13 mouse cellular contexts compared by ENCODE assay signal in genomic region chr6:148358580-148359246, GRCm38 (mm10).
DNase-seq lines count a peak whose midpoint lies in the region; ATAC-seq and TF ChIP-seq lines count a peak whose summit lies in the region.
"Had no signal": no experiment of that assay in that cellular context is flagged by ENCODE, and none has a peak within 500 bp of the region (broad histone marks: within the 10 kb centered on the region; RNA-seq: fewer than 3 reads in every experiment).

No protein-coding gene starts in this region.

- H3K4me2 ChIP-seq in kidney, embryonic 16.5 days (replicated peaks; ENCODE audit: low read depth, low read length), result no peak overlapping the region
- no peak overlapping the region for H3K4me2 ChIP-seq in forebrain, postnatal 0 days (ENCODE audit: low read depth)
- H3K4me2 ChIP-seq: embryonic facial prominence, embryonic 12.5 days; stomach, embryonic 15.5 days had no signal

- no peak for ATAC-seq in kidney, embryonic 16.5 days (ENCODE audit: low FRiP score, low TSS enrichment)
- ATAC-seq in forebrain, postnatal 0 days, result peak; percentile 14; the same call in 1 of the 2 replicates
- ATAC-seq: intestine, embryonic 16.5 days had no signal

- peaks cover 19% of the 10 kb centered on the region for H3K36me3 ChIP-seq in kidney, embryonic 16.5 days (ENCODE audit: insufficient read depth, low read length)
- no peaks in the 10 kb centered on the region for H3K36me3 ChIP-seq in forebrain, postnatal 0 days (ENCODE audit: insufficient read depth)

- no peak overlapping the region for H3K9ac ChIP-seq in kidney, embryonic 16.5 days (replicated peaks; ENCODE audit: low read length)
- H3K9ac ChIP-seq in forebrain, postnatal 0 days, result no peak overlapping the region
- H3K9ac ChIP-seq: embryonic facial prominence, embryonic 12.5 days; stomach, embryonic 15.5 days had no signal

- TF ChIP-seq CTCF in forebrain, postnatal 0 days (IDR thresholded peaks at IDR 0.05; ENCODE audit: low read depth), result no peak

- H3K4me3 ChIP-seq in kidney, embryonic 16.5 days (ENCODE audit: low read length), result no peak overlapping the region
- H3K4me3 ChIP-seq in forebrain, postnatal 0 days (ENCODE audit: low read depth, low read length), result no peak overlapping the region
- H3K4me3 ChIP-seq: embryonic facial prominence, embryonic 12.5 days; stomach, embryonic 15.5 days had no signal

- peaks cover 20% of the 10 kb centered on the region for H3K9me3 ChIP-seq in kidney, embryonic 16.5 days (ENCODE audit: low read length)
- no peaks in the 10 kb centered on the region for H3K9me3 ChIP-seq in forebrain, postnatal 0 days (ENCODE audit: low read length)

- peak; percentile 24 for DNase-seq in kidney, adult 9 months
- DNase-seq in right cerebral cortex, adult 2 months (ENCODE audit: low spot score in 2 of 2), result peak; percentile 23 to 29
- no peak for DNase-seq in right cerebral cortex, postnatal 14 days
- DNase-seq in forebrain, postnatal 0 days, result peak; percentile 22
- peak; percentile 45 for DNase-seq in telencephalon, adult 2 months (ENCODE audit: low read depth, low spot score)
- no peak for DNase-seq in thymus, postnatal 4 days
- DNase-seq in urinary bladder, postnatal 25 days (ENCODE audit: low spot score), result no peak
- DNase-seq: gastrocnemius, postnatal 10 days; lung, postnatal 10 days had no signal

- no peak overlapping the region for H3K27ac ChIP-seq in kidney, embryonic 16.5 days (ENCODE audit: low read length)
- H3K27ac ChIP-seq in forebrain, postnatal 0 days (ENCODE audit: low read depth, low read length), result no peak overlapping the region
- H3K27ac ChIP-seq: embryonic facial prominence, embryonic 12.5 days; stomach, embryonic 15.5 days had no signal

- 0 out of 2 replicates have a peak, but pooled peaks cover 6% of the 10 kb centered on the region for H3K4me1 ChIP-seq in kidney, embryonic 16.5 days (ENCODE audit: insufficient read depth, low read length)
- H3K4me1 ChIP-seq in forebrain, postnatal 0 days (ENCODE audit: insufficient read depth), result no peaks in the 10 kb centered on the region
- H3K4me1 ChIP-seq: embryonic facial prominence, embryonic 12.5 days; stomach, embryonic 15.5 days had no signal

- H3K27me3 ChIP-seq in kidney, embryonic 16.5 days (ENCODE audit: insufficient read depth, low read length), result no peaks in the 10 kb centered on the region
- no peaks in the 10 kb centered on the region for H3K27me3 ChIP-seq in forebrain, postnatal 0 days (ENCODE audit: insufficient read depth, low read length)
- H3K27me3 ChIP-seq: embryonic facial prominence, embryonic 12.5 days; stomach, embryonic 15.5 days had no signal

- WGBS in kidney, embryonic 16.5 days, result 54% methylated on average over 10 of the region's 12 CpGs
- WGBS in forebrain, postnatal 0 days, result 15% methylated on average over 8 of the region's 12 CpGs

Comparison
In these comparisons a context has a peak if more than half of its experiments do, and no peak if none do; other contexts are left out.
1. DNase-seq: peak in kidney, adult 9 months (single experiment), right cerebral cortex, adult 2 months (2 of 2), forebrain, postnatal 0 days (single experiment) and telencephalon, adult 2 months (single experiment); none in right cerebral cortex, postnatal 14 days (single experiment), thymus, postnatal 4 days (single experiment) and urinary bladder, postnatal 25 days (single experiment).